Mouse (Mus musculus): ENCODE measurements at regions not wholly inside any gene's neighbourhood (a gene's known extent, or its start where the extent isn't known, plus 50 kb on each side); places are given as distances from the start of the nearest gene placed in this dataset.
A peak's percentile ranks its signal among the peaks of the same experiment; 100 is the strongest.

GRCm38 (mm10) chr10:25016110-25016509 lies 88.8 kb upstream of the Arg1 start:
- 54% methylated on average over 9 of the region's 9 CpGs for WGBS
- no peaks in the 10 kb centered on the region for H3K27me3 ChIP-seq (ENCODE audit: control insufficient read depth, insufficient read depth, low read length)
- H3K36me3 ChIP-seq (ENCODE audit: control insufficient read depth, insufficient read depth): no peaks in the 10 kb centered on the region
- no peak overlapping the region for H3K9ac ChIP-seq (ENCODE audit: low read length)
- H3K4me3 ChIP-seq (ENCODE audit: low read length): no peak overlapping the region
- no peak for ATAC-seq (replicated peaks; ENCODE audit: extremely low read depth, insufficient read depth, low FRiP score)
- no peak overlapping the region for H3K27ac ChIP-seq (ENCODE audit: low read length)
- no peaks in the 10 kb centered on the region for H3K9me3 ChIP-seq (replicated peaks; ENCODE audit: control insufficient read depth, low read length)
- no peak overlapping the region for H3K4me2 ChIP-seq (ENCODE audit: low read depth, low read length)
- no peaks in the 10 kb centered on the region for H3K4me1 ChIP-seq (ENCODE audit: control insufficient read depth, insufficient read depth, low read length)

GRCm38 (mm10) chr10:25012129-25012528 lies 84.8 kb upstream of the Arg1 start:
- no peaks in the 10 kb centered on the region for H3K36me3 ChIP-seq (ENCODE audit: control insufficient read depth, insufficient read depth)
- H3K27me3 ChIP-seq (ENCODE audit: control insufficient read depth, insufficient read depth, low read length): no peaks in the 10 kb centered on the region
- no peaks in the 10 kb centered on the region for H3K4me1 ChIP-seq (ENCODE audit: control insufficient read depth, insufficient read depth, low read length)
- H3K27ac ChIP-seq (ENCODE audit: low read length): no peak overlapping the region
- H3K4me3 ChIP-seq (ENCODE audit: low read length): no peak overlapping the region
- ATAC-seq (replicated peaks; ENCODE audit: extremely low read depth, insufficient read depth, low FRiP score): no peak
- H3K4me2 ChIP-seq (ENCODE audit: low read depth, low read length): no peak overlapping the region
- H3K9ac ChIP-seq (ENCODE audit: low read length): no peak overlapping the region
- H3K9me3 ChIP-seq (replicated peaks; ENCODE audit: control insufficient read depth, low read length): no peaks in the 10 kb centered on the region

- 80% methylated on average over 8 of the region's 8 CpGs for WGBS
- Histone ChIP-seq H3K36me3 (ENCODE audit: control insufficient read depth, insufficient read depth) (no peaks in the 10 kb centered on the region), H3K4me2 (ENCODE audit: low read depth, low read length) (no peak overlapping the region), H3K9ac (ENCODE audit: low read length) (no peak overlapping the region), H3K9me3 (replicated peaks; ENCODE audit: control insufficient read depth, low read length) (0 out of 2 replicates have a peak, but pooled peaks cover 2% of the 10 kb centered on the region), H3K4me1 (ENCODE audit: control insufficient read depth, insufficient read depth, low read length) (no peaks in the 10 kb centered on the region), H3K4me3 (ENCODE audit: low read length) (no peak overlapping the region), H3K27ac (ENCODE audit: low read length) (no peak overlapping the region), H3K27me3 (ENCODE audit: control insufficient read depth, insufficient read depth, low read length) (no peaks in the 10 kb centered on the region)
- no peak for ATAC-seq (replicated peaks; ENCODE audit: extremely low read depth, insufficient read depth, low FRiP score)
Measured at GRCm38 (mm10) chr10:25001299-25001698, 74.0 kb upstream of the Arg1 start.

GRCm38 (mm10) chr10:25000231-25001222 lies 73.2 kb upstream of the Arg1 start:
- no peak for ATAC-seq (replicated peaks; ENCODE audit: extremely low read depth, insufficient read depth, low FRiP score)
- no peak overlapping the region for H3K27ac ChIP-seq (ENCODE audit: low read length)
- H3K4me3 ChIP-seq (ENCODE audit: low read length): no peak overlapping the region
- no peak overlapping the region for H3K9ac ChIP-seq (ENCODE audit: low read length)
- H3K36me3 ChIP-seq (ENCODE audit: control insufficient read depth, insufficient read depth): no peaks in the 10 kb centered on the region
- H3K9me3 ChIP-seq (replicated peaks; ENCODE audit: control insufficient read depth, low read length): 0 out of 2 replicates have a peak, but pooled peaks cover 2% of the 10 kb centered on the region
- no peaks in the 10 kb centered on the region for H3K27me3 ChIP-seq (ENCODE audit: control insufficient read depth, insufficient read depth, low read length)
- H3K4me2 ChIP-seq (ENCODE audit: low read depth, low read length): no peak overlapping the region
- WGBS: 74% methylated on average over 20 of the region's 20 CpGs
- no peaks in the 10 kb centered on the region for H3K4me1 ChIP-seq (ENCODE audit: control insufficient read depth, insufficient read depth, low read length)

GRCm38 (mm10) chr10:24999807-25000206 lies 72.5 kb upstream of the Arg1 start:
- 0 out of 2 replicates have a peak, but pooled peaks cover 2% of the 10 kb centered on the region for H3K9me3 ChIP-seq (replicated peaks; ENCODE audit: control insufficient read depth, low read length)

GRCm38 (mm10) chr10:24997661-24998060 lies 70.4 kb upstream of the Arg1 start:
- no peak for ATAC-seq (replicated peaks; ENCODE audit: extremely low read depth, insufficient read depth, low FRiP score)
- no peaks in the 10 kb centered on the region for H3K27me3 ChIP-seq (ENCODE audit: control insufficient read depth, insufficient read depth, low read length)
- H3K27ac ChIP-seq (ENCODE audit: low read length): no peak overlapping the region
- H3K4me1 ChIP-seq (ENCODE audit: control insufficient read depth, insufficient read depth, low read length): no peaks in the 10 kb centered on the region
- no peak overlapping the region for H3K9ac ChIP-seq (ENCODE audit: low read length)
- no peak overlapping the region for H3K4me2 ChIP-seq (ENCODE audit: low read depth, low read length)
- H3K9me3 ChIP-seq (replicated peaks; ENCODE audit: control insufficient read depth, low read length): 0 out of 2 replicates have a peak, but pooled peaks cover 2% of the 10 kb centered on the region
- no peaks in the 10 kb centered on the region for H3K36me3 ChIP-seq (ENCODE audit: control insufficient read depth, insufficient read depth)
- no peak overlapping the region for H3K4me3 ChIP-seq (ENCODE audit: low read length)
- 73% methylated on average over 3 of the region's 3 CpGs for WGBS

More at GRCm38 (mm10) chr10:24999807-25000206, 72.5 kb upstream of the Arg1 start:
- no peaks in the 10 kb centered on the region for H3K36me3 ChIP-seq (ENCODE audit: control insufficient read depth, insufficient read depth)
- H3K27me3 ChIP-seq (ENCODE audit: control insufficient read depth, insufficient read depth, low read length): no peaks in the 10 kb centered on the region
- H3K4me3 ChIP-seq (ENCODE audit: low read length): no peak overlapping the region
- WGBS: 66% methylated on average over 5 of the region's 5 CpGs
- no peak overlapping the region for H3K9ac ChIP-seq (ENCODE audit: low read length)
- H3K27ac ChIP-seq (ENCODE audit: low read length): no peak overlapping the region
- no peaks in the 10 kb centered on the region for H3K4me1 ChIP-seq (ENCODE audit: control insufficient read depth, insufficient read depth, low read length)
- H3K4me2 ChIP-seq (ENCODE audit: low read depth, low read length): no peak overlapping the region
- ATAC-seq (replicated peaks; ENCODE audit: extremely low read depth, insufficient read depth, low FRiP score): no peak

GRCm38 (mm10) chr10:24995751-24996150 lies 68.5 kb upstream of the Arg1 start:
- no peak for ATAC-seq (replicated peaks; ENCODE audit: extremely low read depth, insufficient read depth, low FRiP score)
- no peak overlapping the region for H3K9ac ChIP-seq (ENCODE audit: low read length)
- 0 out of 2 replicates have a peak, but pooled peaks cover 2% of the 10 kb centered on the region for H3K9me3 ChIP-seq (replicated peaks; ENCODE audit: control insufficient read depth, low read length)
- H3K27ac ChIP-seq (ENCODE audit: low read length): no peak overlapping the region
- no peaks in the 10 kb centered on the region for H3K27me3 ChIP-seq (ENCODE audit: control insufficient read depth, insufficient read depth, low read length)
- 85% methylated on average over 2 of the region's 2 CpGs for WGBS
- H3K36me3 ChIP-seq (ENCODE audit: control insufficient read depth, insufficient read depth): no peaks in the 10 kb centered on the region
- no peaks in the 10 kb centered on the region for H3K4me1 ChIP-seq (ENCODE audit: control insufficient read depth, insufficient read depth, low read length)
- H3K4me2 ChIP-seq (ENCODE audit: low read depth, low read length): no peak overlapping the region
- H3K4me3 ChIP-seq (ENCODE audit: low read length): no peak overlapping the region

- no peak overlapping the region for H3K27ac ChIP-seq (ENCODE audit: low read length)
- 82% methylated on average over 2 of the region's 2 CpGs for WGBS
- no peak for ATAC-seq (replicated peaks; ENCODE audit: extremely low read depth, insufficient read depth, low FRiP score)
Measured at GRCm38 (mm10) chr10:24989965-24990653, 62.8 kb upstream of the Arg1 start.

GRCm38 (mm10) chr10:24984801-24985200 lies 57.5 kb upstream of the Arg1 start:
- ATAC-seq (replicated peaks; ENCODE audit: extremely low read depth, insufficient read depth, low FRiP score): no peak
- no peak overlapping the region for H3K4me3 ChIP-seq (ENCODE audit: low read length)
- H3K9me3 ChIP-seq (replicated peaks; ENCODE audit: control insufficient read depth, low read length): peaks cover 6% of the 10 kb centered on the region
- H3K27ac ChIP-seq (ENCODE audit: low read length): peak overlapping the region; percentile 50; the same call in 1 of the 2 replicates
- H3K4me2 ChIP-seq (ENCODE audit: low read depth, low read length): no peak overlapping the region
- H3K27me3 ChIP-seq (ENCODE audit: control insufficient read depth, insufficient read depth, low read length): no peaks in the 10 kb centered on the region
- no peak overlapping the region for H3K9ac ChIP-seq (ENCODE audit: low read length)
- 0 out of 2 replicates have a peak, but pooled peaks cover 5% of the 10 kb centered on the region for H3K4me1 ChIP-seq (ENCODE audit: control insufficient read depth, insufficient read depth, low read length)
- H3K36me3 ChIP-seq (ENCODE audit: control insufficient read depth, insufficient read depth): no peaks in the 10 kb centered on the region
- WGBS: 73% methylated on average over 4 of the region's 4 CpGs

More at GRCm38 (mm10) chr10:24989965-24990653, 62.8 kb upstream of the Arg1 start:
- Histone ChIP-seq H3K36me3 (ENCODE audit: control insufficient read depth, insufficient read depth) (no peaks in the 10 kb centered on the region), H3K9ac (ENCODE audit: low read length) (no peak overlapping the region), H3K4me2 (ENCODE audit: low read depth, low read length) (no peak overlapping the region), H3K27me3 (ENCODE audit: control insufficient read depth, insufficient read depth, low read length) (no peaks in the 10 kb centered on the region), H3K9me3 (replicated peaks; ENCODE audit: control insufficient read depth, low read length) (no peaks in the 10 kb centered on the region), H3K4me1 (ENCODE audit: control insufficient read depth, insufficient read depth, low read length) (no peaks in the 10 kb centered on the region), H3K4me3 (ENCODE audit: low read length) (no peak overlapping the region)

Measured in heart, embryonic 16.5 days (tissue).